Mouse (Mus musculus) lung, postnatal 14 days (tissue): ENCODE measurements around the gene Nav1.

ENCODE experiments used
- DNase-seq: peaks from one replicate; pipeline ENCODE4 v3.0.0; 2021

Gene Nav1

DNA sequence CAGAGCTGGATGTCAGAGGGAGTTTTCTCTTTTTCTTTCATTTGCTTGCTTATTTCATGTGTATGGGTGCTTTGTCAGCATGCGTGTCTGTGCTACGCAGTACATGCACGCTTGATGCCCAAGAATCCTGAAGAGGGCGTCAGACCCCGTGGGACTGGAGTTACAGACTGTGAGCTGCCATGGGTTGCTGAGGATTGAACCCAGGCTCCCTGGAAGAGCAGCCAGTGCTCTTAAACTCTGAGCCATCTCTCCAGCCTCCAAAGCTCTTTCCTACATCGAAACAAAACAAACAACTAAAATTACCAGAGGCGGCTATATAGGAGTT is 131.6 kb downstream of the Nav1 start:
- DNase-seq = no peak

DNA sequence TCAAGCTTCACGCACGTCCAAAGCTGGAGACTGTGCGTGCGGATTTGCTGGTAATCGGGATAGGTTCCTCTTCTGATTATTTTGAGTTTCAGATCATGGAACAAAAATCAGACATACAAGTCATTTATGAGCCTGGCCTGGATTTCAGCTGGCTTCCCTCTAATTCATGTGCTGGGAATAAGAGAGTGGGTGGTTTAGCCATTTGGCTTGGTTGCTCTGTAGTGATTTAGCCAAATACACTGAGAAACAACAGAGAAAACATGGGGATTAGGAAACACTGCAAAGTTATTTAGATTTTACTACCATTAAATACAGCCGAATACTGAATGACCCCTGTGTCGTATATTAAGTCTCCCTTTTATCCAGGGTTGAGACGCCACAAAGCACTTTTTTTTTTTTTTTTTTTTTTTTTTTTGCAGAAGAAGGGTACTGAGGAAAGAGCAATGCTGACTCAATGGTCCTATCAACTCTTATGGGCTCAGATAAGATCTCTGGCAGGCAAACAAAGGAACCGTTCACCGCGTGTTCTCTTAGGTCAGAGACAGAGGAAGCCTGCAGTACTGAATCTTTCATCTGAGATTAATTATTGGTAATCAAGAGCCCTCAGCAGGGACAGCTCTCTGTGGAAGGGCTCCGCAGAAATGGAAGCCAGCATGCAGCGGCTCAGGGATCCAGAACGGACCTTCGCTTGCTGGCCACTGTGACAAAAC is 132.1 kb downstream of the Nav1 start:
- DNase-seq = no peak

DNA sequence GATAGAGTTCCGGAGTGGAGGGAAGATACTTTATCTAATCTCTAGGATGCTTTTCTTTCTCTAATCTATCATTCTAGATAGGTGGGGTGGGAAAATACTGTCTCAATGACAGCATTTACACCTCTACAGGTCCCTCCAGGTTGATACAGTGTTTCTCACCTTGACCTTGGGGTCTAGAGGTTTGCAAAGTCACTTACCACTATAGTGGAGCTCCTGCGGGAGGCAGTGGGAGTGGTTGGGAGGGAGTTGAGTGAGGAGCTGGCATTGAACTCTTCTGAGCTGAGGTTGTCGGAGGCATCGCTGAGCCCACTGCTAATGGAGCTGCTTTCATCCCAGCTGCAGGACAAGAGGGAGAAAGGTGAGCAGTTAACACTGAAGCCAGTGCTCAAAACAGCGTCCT is 134.6 kb downstream of the Nav1 start:
- no peak for DNase-seq

DNA sequence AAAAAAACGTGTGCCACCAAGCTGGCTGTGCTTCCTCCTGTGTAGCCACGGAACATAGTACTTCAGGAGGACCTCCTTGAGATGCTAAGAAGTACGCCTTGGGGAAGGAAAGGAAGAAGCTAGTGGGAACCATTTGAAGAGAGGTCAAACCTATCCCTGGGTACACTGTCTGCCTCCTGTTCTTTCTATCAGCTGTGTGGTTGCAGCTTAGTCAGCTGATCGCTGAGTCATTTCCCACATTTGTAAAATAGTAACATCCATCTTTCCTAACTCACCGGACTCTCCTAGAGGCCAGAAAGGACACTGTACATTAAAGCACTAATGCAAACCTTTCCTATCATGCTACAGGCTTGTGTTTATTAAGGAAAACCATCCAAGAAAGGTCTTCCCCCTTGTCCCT is 135.4 kb downstream of the Nav1 start:
- DNase-seq = no peak

DNA sequence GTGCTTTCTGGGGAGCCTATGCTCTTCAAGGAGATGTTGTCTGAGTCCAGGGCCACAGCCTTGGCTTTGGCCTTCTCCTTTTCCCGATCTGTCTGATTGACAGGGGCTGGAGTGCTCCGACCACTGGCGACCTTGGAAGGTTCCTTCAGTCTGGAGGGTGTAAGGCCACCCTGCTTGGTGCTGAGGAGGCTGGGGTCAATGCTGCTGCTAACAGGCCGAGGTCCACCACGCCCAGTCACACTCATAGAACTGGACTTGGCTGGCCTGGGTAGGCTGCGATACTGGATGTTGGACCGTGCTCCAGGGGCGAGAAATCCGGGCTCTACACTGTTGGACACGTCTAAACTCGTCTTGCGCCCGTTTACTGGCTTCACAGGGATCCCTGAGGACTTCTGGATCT is 136.5 kb downstream of the Nav1 start:
- DNase-seq = no peak

DNA sequence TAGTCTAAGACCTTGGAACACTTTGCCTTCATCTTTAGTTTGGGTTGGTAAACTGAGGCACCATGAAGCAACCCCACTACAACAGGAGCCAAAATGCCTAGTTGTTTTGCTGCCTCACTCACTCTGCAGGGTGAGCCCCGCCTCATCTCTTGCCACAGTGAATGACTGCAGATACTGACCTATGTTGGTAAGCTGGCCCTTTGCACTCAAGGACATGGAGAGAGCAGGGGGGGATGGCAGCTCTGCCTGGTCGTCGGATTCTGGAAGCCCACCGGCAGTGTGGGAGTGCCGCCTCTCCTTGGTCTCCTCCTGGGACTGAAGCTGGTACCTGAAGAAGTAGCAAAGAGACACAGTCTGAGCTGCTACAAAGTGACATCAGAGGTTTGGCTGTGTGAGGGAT is 139.6 kb downstream of the Nav1 start:
- DNase-seq = no peak

DNA sequence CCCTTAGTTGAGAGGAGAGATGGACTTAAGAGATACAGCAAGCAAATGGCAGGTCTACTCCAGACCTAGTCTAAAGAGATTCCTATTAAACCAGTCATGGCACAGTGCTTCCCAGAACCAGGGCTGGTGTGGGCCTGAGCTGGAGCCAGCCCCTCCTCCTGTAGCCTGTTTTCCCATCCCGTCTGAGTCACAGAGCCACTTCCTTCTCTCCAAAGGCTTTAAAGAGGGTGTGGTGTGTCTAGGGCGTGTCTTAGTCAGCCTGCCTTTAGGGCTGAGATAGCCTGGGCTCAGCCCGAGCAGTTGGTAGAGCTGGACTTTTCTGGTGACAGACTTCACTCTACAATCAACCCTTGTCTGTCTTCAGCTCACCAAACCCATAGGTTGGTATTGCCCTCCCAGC is 140.2 kb downstream of the Nav1 start:
- DNase-seq = no peak

DNA sequence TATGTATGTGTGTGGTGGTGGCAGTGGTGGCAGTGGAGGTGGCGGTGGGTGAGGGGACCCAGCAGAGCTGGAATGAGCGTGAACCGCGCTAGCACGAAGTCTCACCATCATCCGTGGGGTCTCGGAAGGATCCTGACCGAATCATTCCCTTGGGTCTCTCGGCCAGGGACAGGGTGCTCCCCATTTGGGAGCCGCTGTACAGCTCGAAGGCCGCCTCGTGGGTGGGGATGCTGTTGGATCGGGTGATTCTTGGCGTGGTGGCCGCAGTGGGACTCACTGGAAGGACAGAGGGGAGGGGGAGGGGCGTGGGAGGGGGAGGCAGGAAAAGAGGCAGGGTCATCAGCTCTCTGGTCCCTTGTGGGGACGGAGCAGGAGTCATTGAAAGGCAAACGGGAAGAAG is 141.4 kb downstream of the Nav1 start:
- no peak for DNase-seq

DNA sequence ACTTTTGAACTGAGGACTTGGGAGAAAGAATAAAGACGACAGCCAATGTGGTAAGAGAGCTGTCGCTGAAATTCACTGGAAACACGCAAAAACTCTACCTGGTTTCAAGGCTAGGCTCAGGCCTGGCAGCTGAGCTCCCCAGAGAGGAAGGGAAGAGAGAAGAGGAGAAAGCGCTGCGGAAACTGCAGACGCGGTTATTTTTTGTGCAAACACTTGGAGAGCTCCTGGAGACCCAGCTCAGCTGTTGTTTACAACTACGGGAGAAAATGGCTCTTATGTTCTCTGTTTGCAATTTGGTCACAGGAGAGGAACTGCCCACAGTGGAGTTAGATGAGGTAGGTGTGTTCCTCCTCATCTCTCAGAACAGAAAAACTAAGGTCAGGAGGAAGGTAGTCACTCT is 144.4 kb downstream of the Nav1 start:
- no peak for DNase-seq

DNA sequence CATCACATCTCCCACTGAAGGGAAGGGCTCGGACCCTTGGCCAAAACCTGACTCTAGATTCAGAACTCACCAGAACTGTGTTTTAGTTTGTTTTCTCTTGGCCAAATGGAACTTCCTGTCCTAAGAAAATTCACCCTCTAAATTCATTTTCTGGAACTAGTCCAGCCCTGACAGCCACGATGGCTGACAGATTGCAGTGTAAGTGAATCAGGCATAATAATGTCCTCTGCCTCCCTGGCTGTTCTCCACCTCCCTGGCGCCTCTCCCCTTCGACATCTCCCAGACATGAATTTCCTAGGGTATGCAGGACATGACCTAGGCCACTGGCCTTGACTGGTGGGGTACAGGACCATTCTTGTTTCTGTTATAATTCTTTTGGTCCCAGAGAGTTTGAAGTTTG is 144.8 kb downstream of the Nav1 start:
- peak; percentile 36 for DNase-seq

DNA sequence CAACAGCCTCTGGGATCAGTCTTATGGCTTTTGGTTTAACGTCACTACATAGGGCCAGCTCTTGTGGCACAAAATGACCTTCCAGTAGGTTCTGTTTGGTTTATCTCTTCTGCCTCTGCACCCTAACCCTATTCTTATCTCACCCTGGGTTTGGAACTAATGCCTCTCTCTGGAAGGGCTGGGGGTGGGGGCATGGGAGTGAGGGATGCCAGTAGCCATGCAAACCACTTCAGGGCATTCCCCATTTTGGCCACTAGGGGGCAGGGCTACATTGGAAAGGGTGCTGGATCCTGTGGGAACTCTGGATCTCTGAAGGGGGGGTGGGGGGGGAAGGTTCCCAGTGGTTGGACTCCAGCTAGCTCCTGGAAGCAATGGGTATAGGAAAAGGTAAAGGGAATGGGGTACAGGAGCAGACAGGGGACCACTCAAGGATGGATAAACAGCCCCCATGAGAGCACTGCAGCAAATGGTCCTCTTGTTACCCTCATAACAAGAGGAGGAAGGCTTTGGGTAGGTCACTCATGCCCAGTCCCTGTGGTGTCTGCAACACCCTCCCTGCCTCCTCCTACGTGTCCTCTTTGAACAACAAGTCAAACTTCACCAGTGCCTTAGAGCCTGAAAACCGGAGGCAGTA is 145.9 kb downstream of the Nav1 start:
- DNase-seq = peak; percentile 82

DNA sequence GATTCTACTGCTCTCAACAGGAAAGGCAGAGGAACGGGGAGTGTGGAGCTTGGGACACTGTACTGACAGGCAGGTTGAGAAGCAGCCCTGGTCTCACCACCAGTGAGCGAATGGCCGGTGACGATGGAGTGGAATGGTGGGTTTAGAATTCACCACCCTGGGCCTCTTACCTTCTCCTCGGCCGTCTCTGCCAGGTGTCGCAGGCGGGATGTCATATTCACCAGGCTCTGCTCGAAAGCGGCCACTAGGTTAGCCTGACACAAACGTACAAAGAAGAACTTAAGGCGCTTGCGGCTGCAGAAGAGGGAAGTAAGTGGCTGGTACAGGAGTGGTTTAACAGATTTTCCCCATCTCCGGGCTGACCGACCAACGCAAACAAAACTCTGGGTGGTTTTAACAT is 146.6 kb downstream of the Nav1 start:
- DNase-seq = no peak

DNA sequence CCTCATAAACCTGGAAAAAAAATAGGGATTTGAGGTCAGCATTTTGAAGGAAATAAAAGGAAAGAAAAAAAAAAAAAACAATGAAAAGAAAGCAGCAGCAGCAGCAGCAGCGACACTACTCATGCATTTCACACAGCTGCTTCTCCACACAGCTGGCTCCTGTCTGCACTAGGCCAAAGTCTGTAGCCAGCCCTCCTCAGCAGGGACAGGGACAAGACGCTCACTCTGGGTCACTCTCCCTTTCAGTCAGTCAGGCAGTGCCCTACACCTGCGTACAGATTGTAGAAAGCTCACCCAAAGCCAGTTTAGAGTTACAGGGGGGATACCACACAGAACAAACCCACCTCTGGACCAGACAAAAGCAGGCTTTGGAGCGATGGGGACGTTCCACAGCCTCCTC is 149.2 kb downstream of the Nav1 start:
- DNase-seq = no peak

DNA sequence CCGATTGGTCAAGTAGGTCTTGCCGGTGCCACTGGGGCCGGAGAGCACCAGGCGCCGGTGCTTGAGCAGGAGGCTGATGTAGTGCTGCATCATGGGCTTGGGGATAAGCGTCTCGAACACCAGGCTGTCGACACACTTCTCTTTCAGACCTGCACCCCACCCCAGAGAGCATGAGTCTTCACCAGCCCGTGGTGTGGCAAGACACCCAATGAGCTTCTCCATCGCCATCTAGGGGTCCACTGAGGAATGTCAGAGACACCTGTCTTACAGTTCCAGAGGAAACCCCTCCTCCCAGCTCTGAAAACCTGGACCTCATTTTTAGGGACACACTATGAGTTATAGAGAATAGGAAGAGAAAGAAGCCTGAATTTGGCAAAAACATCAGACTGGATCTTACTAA is 154.8 kb downstream of the Nav1 start:
- DNase-seq = peak; percentile 16

DNA sequence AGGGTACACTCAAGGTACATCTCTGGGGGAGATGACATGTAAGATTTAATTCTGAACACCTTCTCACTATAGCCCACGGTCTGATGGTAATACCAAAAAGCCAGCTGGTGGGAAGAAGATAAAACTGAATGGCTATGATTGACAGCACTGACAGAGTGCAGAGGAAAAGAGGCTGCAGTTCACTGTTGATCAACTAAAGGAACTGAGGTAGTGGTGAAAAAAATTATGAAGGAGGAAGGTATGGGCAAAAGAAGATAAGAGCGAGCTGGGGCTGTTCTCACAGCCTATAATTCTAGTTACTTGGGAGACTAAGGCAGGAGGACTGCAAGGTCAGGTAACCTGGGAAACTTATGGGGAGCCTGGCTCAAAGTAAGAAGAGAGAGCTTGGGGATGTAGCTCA is 155.7 kb downstream of the Nav1 start:
- no peak for DNase-seq

DNA sequence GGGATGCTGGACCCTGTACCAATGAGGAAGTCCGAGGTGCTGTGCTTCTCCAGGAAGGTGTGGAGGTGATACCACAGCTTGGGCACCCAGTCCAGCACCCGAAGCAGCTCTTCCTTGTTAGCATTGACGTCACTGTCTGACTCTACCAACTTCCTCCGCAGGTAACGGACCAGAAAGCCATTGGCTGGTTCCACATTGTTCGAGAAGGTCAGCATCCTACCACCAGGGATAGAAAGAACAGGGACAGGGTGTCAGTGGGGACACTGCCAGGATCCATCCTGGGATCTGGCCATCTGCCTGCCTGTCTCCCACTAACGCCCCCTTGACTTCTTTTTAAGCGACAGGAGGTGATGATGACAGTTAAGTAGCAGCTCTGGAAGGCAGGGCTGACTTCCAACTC is 157.2 kb downstream of the Nav1 start:
- no peak for DNase-seq

DNA sequence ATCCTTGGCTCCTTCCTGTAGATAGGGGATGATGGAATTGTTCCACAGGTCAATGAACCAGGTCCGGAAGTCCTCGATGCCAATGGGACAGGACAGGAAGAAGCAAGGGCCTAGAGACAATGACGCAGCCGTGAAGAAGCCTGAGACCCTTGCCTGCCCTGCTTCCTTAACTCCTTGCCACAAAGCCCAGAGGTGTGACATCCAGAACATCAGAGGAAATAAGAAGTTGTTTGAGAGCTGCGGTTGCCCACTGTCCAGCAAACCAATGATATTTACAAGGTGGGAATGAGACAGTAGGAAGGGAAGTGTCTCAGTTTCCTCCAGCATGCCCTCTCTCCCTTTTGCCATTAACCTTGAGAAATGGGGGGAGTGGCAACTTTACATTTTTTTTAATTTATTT is 158.2 kb downstream of the Nav1 start:
- DNase-seq = no peak

DNA sequence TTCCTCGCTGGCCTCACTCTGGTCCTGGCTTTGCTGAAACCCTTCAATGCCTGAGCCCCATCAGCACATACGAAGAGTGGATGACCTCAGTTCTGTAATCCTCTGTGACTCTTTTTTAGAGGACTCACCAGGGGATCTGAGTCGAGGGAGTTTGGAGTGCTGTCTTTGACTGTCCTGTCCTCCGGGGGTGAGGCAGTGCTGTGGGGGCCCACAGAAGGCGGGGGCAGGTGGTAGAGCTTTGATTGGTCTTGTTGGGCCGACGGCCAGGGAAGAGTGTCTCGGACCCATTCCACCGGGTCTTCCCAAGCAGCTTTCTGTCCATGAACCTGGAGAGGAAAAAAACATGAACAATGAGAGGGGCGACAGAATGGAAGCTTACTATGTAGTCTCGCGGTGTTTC is 163.6 kb downstream of the Nav1 start:
- DNase-seq = no peak

DNA sequence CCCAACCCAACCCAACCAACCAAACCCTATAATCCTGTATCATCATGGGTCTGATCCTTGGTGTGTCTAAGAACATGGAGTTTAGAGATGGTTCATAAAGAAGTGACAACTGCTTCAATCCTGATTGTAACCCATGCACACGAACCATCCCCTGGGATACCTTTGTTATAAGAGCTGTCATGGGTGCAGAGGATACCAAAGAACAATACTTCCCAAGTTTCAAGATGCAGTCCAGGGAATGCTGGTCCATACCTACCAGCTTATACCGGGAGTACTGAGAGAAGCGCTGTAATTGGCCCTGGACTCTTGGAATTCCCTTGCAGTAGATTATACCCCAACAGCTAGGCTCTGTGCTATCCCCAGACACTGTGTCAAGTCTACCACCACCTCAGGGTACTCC is 165.2 kb downstream of the Nav1 start:
- no peak for DNase-seq

DNA sequence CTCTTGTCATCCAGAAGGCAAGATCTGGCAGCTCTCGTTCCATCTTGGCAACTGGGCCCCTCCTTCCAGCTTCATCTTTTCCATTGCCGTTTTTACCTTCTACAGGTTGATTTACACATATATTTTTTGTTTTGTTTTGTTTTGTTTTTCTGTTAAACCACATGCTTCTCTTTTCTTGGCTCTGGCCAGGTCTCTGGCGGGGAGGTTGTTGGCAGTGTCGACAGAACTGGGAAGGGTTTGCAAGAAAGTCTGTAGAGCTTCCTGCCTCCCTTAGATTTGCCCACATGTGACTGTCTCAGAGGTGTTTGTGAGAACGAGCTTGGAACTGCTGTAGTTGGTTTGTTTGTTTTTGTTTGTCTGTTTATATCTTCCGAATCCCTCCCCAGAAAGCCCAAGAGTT is 166.1 kb downstream of the Nav1 start:
- no peak for DNase-seq

DNA sequence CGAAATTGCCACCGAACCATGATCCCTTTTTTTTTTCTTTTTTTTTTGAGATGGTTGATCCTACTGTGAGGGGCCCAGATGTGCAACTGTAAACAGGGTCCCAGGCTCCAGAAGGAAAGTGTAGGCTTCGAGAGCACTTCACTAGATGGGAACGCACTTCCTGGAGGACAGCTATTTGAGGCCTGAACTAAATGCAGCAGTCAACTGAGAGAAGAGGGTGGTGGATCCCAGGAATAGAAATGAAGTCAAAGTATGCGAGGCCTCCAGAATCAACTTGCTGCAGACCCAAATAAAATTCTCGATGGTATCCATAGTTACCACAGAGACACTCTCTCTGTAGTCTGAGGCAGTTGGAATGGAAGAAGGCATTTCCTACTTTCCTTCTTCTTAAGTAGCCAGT is 168.3 kb downstream of the Nav1 start:
- no peak for DNase-seq

DNA sequence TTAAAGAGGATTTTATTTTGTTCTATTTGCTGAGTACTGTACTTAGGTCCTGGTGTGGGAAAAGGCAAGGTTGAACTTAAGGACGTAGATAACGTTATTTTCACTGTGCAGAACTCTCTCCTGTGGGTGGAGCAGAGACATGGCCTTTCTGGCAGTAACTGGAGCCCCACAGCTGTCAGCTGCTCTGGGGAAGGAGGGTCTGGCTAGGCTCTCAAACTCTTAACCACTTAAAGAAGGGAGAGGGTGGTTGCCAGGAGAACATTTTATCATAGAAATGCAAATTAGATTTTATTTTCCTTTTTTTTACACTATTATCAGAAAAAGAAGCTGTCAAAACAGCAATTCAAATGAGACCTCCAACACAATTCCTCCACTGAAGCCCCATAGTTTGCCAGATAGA is 171.3 kb downstream of the Nav1 start:
- no peak for DNase-seq

DNA sequence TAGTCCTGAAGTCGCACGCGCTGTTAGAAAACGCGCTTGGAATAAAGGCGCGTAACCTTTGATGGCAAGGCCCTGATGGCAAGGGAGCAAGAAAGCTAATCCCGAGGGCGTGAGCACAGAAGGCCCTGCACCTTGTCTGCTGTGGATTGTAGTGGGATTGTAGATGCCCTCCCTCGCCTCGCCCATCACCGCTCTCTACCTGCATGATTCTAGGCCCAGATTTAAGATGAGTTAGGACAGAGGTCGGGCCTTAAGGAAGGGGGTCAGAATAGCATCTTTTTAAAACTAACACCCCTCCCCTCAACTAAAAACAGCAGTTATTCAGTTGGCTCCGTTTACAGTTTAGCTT is 176.5 kb downstream of the Nav1 start:
- DNase-seq = no peak

DNA sequence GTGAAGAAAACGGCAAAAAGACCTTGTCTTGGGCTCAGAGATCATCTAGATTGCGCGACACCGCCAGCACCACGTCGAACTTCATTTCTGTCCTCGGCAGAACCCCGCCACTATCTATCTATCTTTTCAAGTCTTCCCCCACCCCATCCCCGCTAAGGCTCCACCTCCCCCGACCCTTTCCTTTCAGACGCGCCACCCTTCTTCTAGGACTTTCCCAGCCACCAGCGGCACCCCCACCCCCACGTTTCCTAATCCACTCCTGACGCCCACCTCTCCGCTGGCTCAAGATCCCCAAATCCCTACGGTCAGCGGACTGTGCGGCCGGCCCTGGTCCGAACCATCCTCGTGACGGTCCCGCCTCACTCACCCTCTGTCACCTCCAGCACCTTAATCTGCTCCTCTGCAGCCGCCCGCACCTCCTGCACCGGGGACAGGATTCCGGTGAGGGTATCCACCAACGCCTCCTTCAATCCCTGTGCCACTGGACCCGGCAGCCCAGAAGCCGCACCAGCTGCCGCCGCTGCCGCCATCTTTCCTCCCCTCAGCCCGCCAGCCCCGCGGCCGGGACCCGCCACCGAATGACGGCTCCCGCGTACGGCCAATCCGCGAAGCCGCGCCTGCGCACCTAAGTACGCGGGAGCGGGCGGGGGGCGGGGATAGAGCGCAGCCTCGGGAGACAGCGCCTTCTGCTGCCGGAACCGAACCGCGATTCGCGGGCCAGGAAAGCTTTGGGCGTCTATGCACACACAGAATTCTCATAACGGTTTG is 177.0 kb downstream of the Nav1 start, which contains the start of gene Ipo9:
Ipo9 (minus strand) TSS at position 599 of the 768 bp plus-strand sequence.
- peak; percentile 92 for DNase-seq

DNA sequence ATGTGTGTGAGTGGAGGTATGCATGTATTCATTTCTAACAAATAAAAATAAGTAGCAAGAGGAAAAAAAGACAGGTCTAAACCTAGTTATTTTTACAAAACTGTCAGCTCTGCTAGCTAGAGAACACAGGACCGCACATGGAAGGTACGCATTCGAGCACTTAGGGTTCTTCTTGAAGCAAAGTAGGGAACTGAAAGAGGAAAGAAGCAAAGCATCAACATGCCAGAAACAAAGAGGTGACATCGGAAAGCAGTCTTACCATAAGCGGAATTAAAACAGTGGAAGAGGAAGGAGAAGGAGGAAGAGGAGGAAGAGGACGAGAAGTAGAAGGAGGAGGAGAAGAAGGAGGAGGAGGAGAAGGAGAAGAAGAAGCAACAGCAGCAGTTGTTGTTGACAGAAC is 179.7 kb downstream of the Nav1 start:
- DNase-seq = no peak
